Mouse (Mus musculus) olfactory bulb, adult 2 months (tissue): ENCODE measurements around the gene Dach1.

Experiments
- CTCF ChIP-seq: fragments of 200-500 bp; IDR thresholded peaks from 2 replicates; pipeline ENCODE4 v1.5.1; 2012; ENCODE audit warnings: low read depth, mild to moderate bottlenecking, low read length, moderate library complexity; ENCODE audit not compliant: insufficient read depth
- POLR2A ChIP-seq: fragments of 200-500 bp; IDR thresholded peaks from 2 replicates; pipeline ENCODE4 v1.6.1; 2012; ENCODE audit warnings: mild to moderate bottlenecking, low read depth, low read length, moderate library complexity; ENCODE audit not compliant: insufficient read depth

DNA sequence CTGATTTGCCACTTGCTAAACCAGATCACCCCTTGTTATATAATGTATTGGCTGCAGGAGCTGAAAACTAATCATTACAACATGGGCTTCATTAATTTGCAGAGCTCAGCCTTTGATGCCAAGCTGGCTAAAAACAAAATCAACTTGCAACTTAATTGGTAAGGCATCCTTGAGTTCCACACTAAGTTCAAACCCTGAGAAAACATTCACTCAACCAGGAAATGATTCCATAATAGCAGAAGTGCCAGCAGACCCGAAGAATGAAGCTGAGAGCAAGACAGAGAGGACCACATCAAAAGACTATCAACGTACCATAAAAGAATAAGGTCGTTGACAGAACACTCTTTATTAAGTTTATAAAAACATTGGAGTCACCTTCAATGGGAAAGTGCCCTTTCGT lies 35.0 kb downstream of the Dach1 start:
- no peak for TF ChIP-seq CTCF
- TF ChIP-seq POLR2A, result no peak
